Mouse (Mus musculus) ES-E14 (cell line): ENCODE measurements around the gene Fry.

ENCODE experiments used
- CHD2 ChIP-seq: IDR thresholded peaks from 2 replicates; pipeline ENCODE4 v1.6.1; 2014; ENCODE audit warnings: mild to moderate bottlenecking, low read depth, low read length, inconsistent platforms
- HCFC1 ChIP-seq: IDR thresholded peaks from 2 replicates; pipeline ENCODE4 v1.6.1; 2012; ENCODE audit warnings: low read length, inconsistent platforms, borderline replicate concordance; ENCODE audit not compliant: insufficient read depth
- MAFK ChIP-seq: IDR thresholded peaks from 2 replicates; pipeline ENCODE4 v1.6.1; 2014; ENCODE audit warnings: mild to moderate bottlenecking, low read depth, low read length, inconsistent platforms; ENCODE audit not compliant: insufficient read depth
- ZNF384 ChIP-seq: IDR thresholded peaks from 2 replicates; pipeline ENCODE4 v1.6.1; 2012; ENCODE audit warnings: low read depth, low read length, inconsistent platforms

DNA sequence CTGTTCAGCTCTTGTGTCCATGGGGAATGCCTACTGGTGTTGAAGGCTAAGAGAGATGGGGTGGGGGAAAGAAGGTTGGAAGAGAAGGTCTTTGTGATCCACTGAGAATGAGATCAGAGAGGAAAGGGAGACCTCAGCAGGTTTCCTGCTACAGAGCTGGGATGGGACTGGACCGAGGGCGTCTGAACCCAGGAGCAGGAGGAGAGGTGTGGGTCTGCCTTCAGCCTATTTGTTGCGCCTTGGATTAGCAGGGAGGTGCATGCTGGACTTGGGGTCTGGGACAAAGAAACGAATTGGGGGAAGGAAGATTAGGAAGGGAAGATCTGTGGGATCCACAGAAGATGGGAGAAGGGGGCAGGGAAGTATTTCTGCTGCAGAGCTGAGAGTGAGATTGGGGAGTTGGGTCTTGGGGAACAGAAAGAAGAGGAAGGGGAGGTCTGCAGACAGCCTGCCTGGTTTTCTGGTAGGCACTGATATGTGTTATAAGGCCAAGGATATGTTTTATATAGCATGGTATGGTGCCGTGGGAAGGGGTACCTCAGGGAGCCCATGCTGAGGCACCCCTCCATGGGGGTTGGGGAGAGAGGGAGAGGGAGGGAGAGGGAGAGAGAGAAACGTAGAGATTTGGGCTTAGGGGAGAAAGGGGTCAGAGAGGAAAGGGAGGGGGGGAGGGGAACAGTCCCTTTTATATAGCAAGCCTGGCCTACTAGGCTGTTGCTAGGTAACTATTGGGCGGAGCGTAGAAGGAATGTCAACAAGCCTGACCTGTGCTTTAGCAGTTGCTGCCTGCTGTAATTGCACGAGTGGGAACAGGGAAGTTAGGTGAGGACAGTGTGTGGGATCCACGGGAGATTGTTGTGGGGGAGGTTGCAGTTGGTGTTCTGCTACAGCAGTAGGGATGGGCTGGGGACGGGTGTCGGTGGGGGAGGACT is 38.3 kb upstream of the Fry start:
- TF ChIP-seq MAFK (no peak), HCFC1 (no peak), ZNF384 (no peak), CHD2 (no peak; the same call in 1 of the 2 replicates)
